ENCODE assay signal across 11 mouse cellular contexts in genomic region chr14:45668325-45668724, GRCm38 (mm10). TPM values are rescaled to one million over a fixed set of nuclear protein-coding genes. Genes with fewer than 3 reads are reported as not detected.
DNase-seq lines count a peak whose midpoint lies in the region; ATAC-seq lines count a peak whose summit lies in the region.
"Had no signal": no experiment of that assay in that cellular context is flagged by ENCODE, and none has a peak within 500 bp of the region (broad histone marks: within the 10 kb centered on the region; RNA-seq: fewer than 3 reads in every experiment).

No protein-coding gene starts in this region.

- ATAC-seq in monocyte, adult 5-6 weeks (replicated peaks; ENCODE audit: insufficient number of reproducible peaks, low FRiP score, low TSS enrichment, poor library complexity, severe bottlenecking) = no peak

- DNase-seq in gastrocnemius, adult 8-10 months (ENCODE audit: low spot score in 2 of 2) = peak; percentile 42 to 48
- DNase-seq in gastrocnemius, postnatal 10 days = no peak
- peak; percentile 13 for DNase-seq in urinary bladder, postnatal 14 days (ENCODE audit: low spot score)
- DNase-seq in urinary bladder, postnatal 4 days (ENCODE audit: low spot score in 2 of 2) = no peak
- peak; percentile 28 for DNase-seq in heart, postnatal 4 days
- no peak for DNase-seq in spleen, postnatal 10 days (ENCODE audit: low spot score in 2 of 2)
- DNase-seq in thymus, postnatal 25 days = no peak
- DNase-seq: cerebellum, postnatal 36 days; right cerebral cortex, adult 18-20 months; thymus, adult 2 months had no signal

RNA-seq across cellular contexts. Expression of gene Ddhd1, which starts 10.4 kb away (rescaled TPM):
- 1 to 10 TPM; 1.2 to 2.8 (median 1.5) TPM for total RNA-seq in gastrocnemius, adult 8-10 months (2022)
- 10 to 100 TPM in 1 of 2 experiments, 1 to 10 TPM in 1; 7.4 to 11.2 TPM for total RNA-seq in gastrocnemius, postnatal 10 days (2021)
- total RNA-seq in heart, postnatal 4 days (2021) = 10 to 100 TPM; 17.7 to 19.8 TPM
- 84.0 to 160 TPM (median 126 TPM) in 3 replicates for total RNA-seq in monocyte, adult 5-6 weeks (2017)

Comparison
In these comparisons a context has a peak if more than half of its experiments do, and no peak if none do; other contexts are left out.
1. DNase-seq: peak in gastrocnemius, adult 8-10 months (2 of 2), urinary bladder, postnatal 14 days (single experiment) and heart, postnatal 4 days (single experiment); none in gastrocnemius, postnatal 10 days (single experiment), urinary bladder, postnatal 4 days (0 of 2), spleen, postnatal 10 days (0 of 2) and thymus, postnatal 25 days (single experiment).